Mouse (Mus musculus) spleen, adult 2 months (tissue): Measurements from ENCODE around the gene Asap3. TPM values are rescaled to one million over a fixed set of nuclear protein-coding genes. Genes with fewer than 3 reads are reported as not detected.
A peak's percentile ranks its signal among the peaks of the same experiment; 100 is the strongest.

Experiments used
- DNase-seq, 2 experiments: peaks; one replicate each; pipeline versions ENCODE4 v3.0.0 to v3.0.0-alpha.2; 2012 to 2021; ENCODE audit warnings: low spot score in 2 of 2, low read depth in 1 of 2
- H3K27ac ChIP-seq: fragments of 200-500 bp; 2 replicates; pipeline ENCODE4 v1.5.1; 2012; ENCODE audit warnings: low read length, inconsistent platforms; ENCODE audit not compliant: insufficient read depth
- H3K27me3 ChIP-seq: fragments of 200-500 bp; 2 replicates; pipeline ENCODE4 v1.6.1; 2012; ENCODE audit warnings: mild to moderate bottlenecking, moderate library complexity, low read length, inconsistent platforms; ENCODE audit not compliant: control insufficient read depth, insufficient read depth
- H3K36me3 ChIP-seq: fragments of 200-500 bp; 2 replicates; pipeline ENCODE4 v1.6.1; 2012; ENCODE audit warnings: mild to moderate bottlenecking, low read length, inconsistent platforms; ENCODE audit not compliant: control insufficient read depth, insufficient read depth
- H3K4me1 ChIP-seq: fragments of 200-500 bp; 2 replicates; pipeline ENCODE4 v1.6.1; 2011; ENCODE audit warnings: inconsistent platforms; ENCODE audit not compliant: control insufficient read depth, insufficient read depth, insufficient read length
- H3K4me3 ChIP-seq: fragments of 200-500 bp; 2 replicates; pipeline ENCODE4 v1.5.1; 2011; ENCODE audit warnings: mild to moderate bottlenecking, inconsistent platforms; ENCODE audit not compliant: insufficient read depth, insufficient read length; ENCODE audit errors: extremely low read depth
- CTCF ChIP-seq: fragments of 200-500 bp; IDR thresholded peaks from 2 replicates; pipeline ENCODE4 v1.5.1; 2011; ENCODE audit warnings: mild to moderate bottlenecking, inconsistent platforms; ENCODE audit not compliant: insufficient read depth, insufficient read length, insufficient replicate concordance; ENCODE audit errors: extremely low read depth
- POLR2A ChIP-seq: fragments of 200-500 bp; IDR thresholded peaks from 2 replicates; pipeline ENCODE4 v1.6.1; 2011; ENCODE audit warnings: low read depth, low read length, inconsistent platforms
- WGBS: fragments of 180-500 bp; shearing (Covaris S2); methylation state at CpG from one replicate; pipeline ENCODE4 v1.1.7; 2018; 5-methylcytosine and 5-hydroxymethylcytosine counted together
- polyA plus RNA-seq: library from polyadenylated mRNA; depleted of rRNA; stranded (reverse); fragments of >200 nt; gene quantifications from 2 replicates; pipeline ENCODE4 v1.2.3, GENCODE M21; 2012

The Asap3 gene
- polyA plus RNA-seq, 1 experiment = 2.5 TPM

DNA sequence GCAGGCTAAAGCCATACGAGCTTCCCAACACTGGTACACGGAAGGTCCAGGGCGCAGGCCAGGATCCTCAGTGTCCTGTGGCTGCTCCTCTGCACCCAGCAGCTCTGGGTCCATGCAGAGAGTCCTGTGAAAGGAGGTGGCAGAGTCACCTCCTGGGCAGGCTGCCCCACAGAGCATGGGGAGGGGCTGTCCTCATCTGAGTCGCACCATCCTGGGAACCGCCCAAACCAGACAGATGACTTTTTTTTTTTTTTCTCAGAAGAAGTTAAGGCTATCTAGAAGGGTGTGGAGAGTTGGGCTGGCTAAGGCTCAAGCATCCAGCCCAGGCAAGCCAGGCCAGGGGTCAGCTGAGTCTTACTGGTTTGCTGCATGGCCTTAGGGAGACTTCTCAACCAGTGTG, 22.5 kb downstream of the Asap3 start:
- WGBS = 89% methylated on average over 5 of the region's 5 CpGs
- no peak overlapping the region for H3K27ac ChIP-seq
- TF ChIP-seq POLR2A (no peak), CTCF (no peak)
- H3K4me3 ChIP-seq = no peak overlapping the region
- DNase-seq = no peak
- no peaks in the 10 kb centered on the region for H3K4me1 ChIP-seq
- H3K36me3 ChIP-seq = no peaks in the 10 kb centered on the region
- H3K27me3 ChIP-seq = no peaks in the 10 kb centered on the region

DNA sequence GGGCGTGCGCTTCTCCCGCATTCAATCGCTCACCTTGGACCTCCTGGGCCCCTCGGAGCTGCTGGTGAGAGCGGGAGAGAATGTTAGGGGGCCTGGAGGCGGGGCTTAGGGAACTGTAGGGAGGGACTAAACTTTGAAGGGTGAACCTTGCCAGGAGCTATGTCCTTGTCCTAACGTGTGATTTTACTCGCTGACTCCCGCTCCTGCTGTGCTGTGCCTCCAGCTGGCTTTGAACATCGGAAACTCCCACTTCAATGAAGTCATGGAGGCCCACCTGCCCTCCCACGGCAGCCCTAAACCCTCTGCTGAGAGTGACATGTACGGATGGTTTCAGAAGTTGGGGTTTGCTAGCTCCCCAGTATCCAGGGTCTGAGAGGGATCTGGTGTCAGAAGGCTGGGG, 32.5 kb downstream of the Asap3 start:
- no peak overlapping the region for H3K4me3 ChIP-seq
- peaks cover 7% of the 10 kb centered on the region; the same call in 1 of the 2 replicates for H3K27me3 ChIP-seq
- 38% methylated on average over 13 of the region's 13 CpGs for WGBS
- DNase-seq = no peak
- H3K36me3 ChIP-seq = no peaks in the 10 kb centered on the region
- no peak for TF ChIP-seq POLR2A
- TF ChIP-seq CTCF = no peak
- no peaks in the 10 kb centered on the region; the same call in 1 of the 2 replicates for H3K4me1 ChIP-seq
- H3K27ac ChIP-seq = no peak overlapping the region

DNA sequence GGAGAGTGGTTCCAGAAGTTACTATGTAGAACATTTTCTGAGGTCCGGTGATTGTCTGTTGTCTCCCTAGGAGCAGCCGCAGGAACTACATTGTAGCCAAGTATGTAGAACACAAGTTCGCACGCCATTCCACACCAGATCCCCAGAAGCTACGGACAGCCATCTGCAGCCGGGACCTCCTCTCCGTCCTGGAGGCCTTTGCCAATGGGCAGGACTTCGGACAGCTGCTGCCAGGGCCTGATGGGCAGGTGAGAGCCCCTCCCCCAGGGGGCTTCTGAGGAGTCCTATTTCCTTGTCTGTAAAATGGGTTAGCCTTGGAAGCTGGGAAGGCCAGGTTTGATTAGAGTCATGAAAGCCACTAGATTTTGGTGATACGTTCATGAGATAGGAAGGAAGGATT, 32.9 kb downstream of the Asap3 start:
- DNase-seq = no peak
- Histone ChIP-seq H3K27ac (no peak overlapping the region), H3K4me1 (no peaks in the 10 kb centered on the region; the same call in 1 of the 2 replicates), H3K4me3 (no peak overlapping the region), H3K36me3 (no peaks in the 10 kb centered on the region), H3K27me3 (peaks cover 7% of the 10 kb centered on the region; the same call in 1 of the 2 replicates)
- WGBS = 62% methylated on average over 9 of the region's 9 CpGs
- TF ChIP-seq CTCF (no peak), POLR2A (no peak)

DNA sequence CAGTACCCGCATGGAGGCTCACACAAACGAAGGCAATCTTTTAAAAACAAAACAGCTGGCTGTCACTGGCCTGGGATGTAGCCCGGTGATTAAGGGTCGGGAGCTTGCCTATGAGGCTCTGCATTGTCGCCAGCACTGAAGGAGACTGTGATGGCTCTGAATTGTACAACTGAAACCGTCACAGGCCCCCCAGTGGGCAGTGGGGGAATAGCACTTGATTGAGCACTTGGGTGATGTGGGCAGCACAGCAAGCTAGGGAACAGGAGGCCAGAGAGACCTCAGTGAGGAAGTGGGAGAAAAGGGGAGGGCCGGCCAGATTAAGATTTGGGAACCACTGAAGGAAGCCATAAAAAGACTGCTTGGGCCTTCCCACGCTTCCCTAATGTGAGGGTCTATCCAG, 33.5 kb downstream of the Asap3 start:
- Histone ChIP-seq H3K27me3 (peaks cover 7% of the 10 kb centered on the region; the same call in 1 of the 2 replicates), H3K4me1 (no peaks in the 10 kb centered on the region; the same call in 1 of the 2 replicates), H3K36me3 (no peaks in the 10 kb centered on the region), H3K27ac (no peak overlapping the region), H3K4me3 (no peak overlapping the region)
- WGBS = 7% methylated on average over 8 of the region's 8 CpGs
- TF ChIP-seq CTCF (peak; percentile 66; the same call in 1 of the 2 replicates), POLR2A (no peak)
- DNase-seq = peak; percentile 45 to 80

DNA sequence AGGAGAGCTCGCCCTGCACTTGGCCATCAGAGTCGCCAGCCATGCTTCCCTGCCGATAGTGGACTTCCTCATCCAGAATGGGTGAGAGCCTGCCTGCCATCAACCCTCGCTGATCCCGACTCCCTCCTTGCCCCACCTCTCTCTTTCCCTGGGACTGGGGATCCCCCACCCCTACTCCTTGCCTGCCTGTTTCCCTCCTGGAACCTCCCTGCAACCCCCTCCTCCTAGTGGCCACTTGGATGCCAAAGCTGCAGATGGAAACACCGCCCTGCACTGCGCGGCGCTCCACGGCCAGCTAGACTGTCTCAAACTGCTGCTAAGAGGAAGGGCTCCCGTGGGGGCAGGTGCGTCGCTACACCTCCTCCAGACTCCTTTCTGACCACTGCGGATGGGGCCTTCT, 34.0 kb downstream of the Asap3 start:
- no peaks in the 10 kb centered on the region for H3K36me3 ChIP-seq
- 58% methylated on average over 14 of the region's 14 CpGs for WGBS
- TF ChIP-seq POLR2A (no peak), CTCF (no peak)
- no peak overlapping the region for H3K4me3 ChIP-seq
- H3K4me1 ChIP-seq = no peaks in the 10 kb centered on the region; the same call in 1 of the 2 replicates
- DNase-seq = no peak
- peaks cover 7% of the 10 kb centered on the region; the same call in 1 of the 2 replicates for H3K27me3 ChIP-seq
- H3K27ac ChIP-seq = no peak overlapping the region

DNA sequence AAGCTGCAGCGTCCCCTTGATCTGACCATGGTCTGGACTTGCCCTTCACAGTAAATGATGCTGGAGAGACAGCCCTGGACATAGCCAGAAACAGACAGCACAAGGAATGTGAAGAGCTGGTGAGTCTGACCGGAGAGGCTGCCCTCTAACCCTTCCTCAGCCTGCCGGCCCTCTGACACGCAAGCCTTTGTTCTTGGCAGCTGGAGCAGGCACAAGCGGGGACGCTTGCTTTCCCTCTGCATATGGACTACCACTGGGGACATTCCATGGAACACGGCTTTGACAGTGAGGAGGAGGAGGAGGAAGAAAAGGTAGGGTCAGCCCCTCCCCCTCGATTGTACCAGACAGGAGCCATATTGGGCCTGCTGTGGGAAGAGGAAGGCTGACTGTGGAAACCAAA, 34.8 kb downstream of the Asap3 start:
- Histone ChIP-seq H3K4me1 (no peaks in the 10 kb centered on the region; the same call in 1 of the 2 replicates), H3K4me3 (no peak overlapping the region), H3K27ac (no peak overlapping the region), H3K36me3 (no peaks in the 10 kb centered on the region), H3K27me3 (peaks cover 9% of the 10 kb centered on the region)
- no peak for TF ChIP-seq POLR2A
- TF ChIP-seq CTCF = no peak
- no peak for DNase-seq
- WGBS = 82% methylated on average over 8 of the region's 8 CpGs

DNA sequence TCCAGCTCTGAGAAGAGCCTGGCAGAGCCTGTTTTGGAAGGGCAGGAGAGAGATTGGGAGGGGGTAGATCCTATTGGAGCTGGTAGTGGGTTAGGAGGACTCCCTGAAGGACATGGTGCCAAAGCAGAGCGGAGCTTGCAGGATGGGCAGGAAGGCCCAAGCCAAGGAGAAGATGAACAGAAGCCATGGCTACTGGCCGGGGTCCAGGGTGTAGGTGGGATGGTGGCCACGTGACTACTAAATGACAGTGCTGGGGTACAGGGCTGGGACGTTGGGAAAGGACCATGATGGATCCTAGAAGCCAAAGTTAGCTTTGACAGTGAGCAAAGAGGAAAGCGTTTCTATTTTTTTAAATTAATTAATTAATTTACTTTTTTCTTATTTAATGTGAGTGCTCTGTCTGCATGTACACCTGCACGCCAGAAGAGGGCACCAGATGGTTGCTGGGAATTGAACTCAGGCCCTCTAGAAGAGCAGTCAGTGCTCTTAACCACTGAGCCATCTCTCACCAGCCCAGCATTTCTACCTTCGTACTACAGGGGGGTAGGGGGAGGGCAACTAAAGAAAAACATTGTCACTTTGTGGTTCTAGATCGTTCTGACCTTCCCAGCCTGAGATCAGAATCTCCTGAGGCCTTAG, 36.0 kb downstream of the Asap3 start:
- peaks cover 13% of the 10 kb centered on the region for H3K27me3 ChIP-seq
- no peak for TF ChIP-seq CTCF
- no peak for TF ChIP-seq POLR2A
- DNase-seq = no peak
- no peaks in the 10 kb centered on the region; the same call in 1 of the 2 replicates for H3K4me1 ChIP-seq
- H3K27ac ChIP-seq = no peak overlapping the region
- no peak overlapping the region for H3K4me3 ChIP-seq
- WGBS = 46% methylated on average over 8 of the region's 8 CpGs
- no peaks in the 10 kb centered on the region for H3K36me3 ChIP-seq
